Mouse (Mus musculus) olfactory bulb, adult 2 months (tissue): ENCODE results near the gene Lrba.

Experiments used
- CTCF ChIP-seq: fragments of 200-500 bp; IDR thresholded peaks from 2 replicates; pipeline ENCODE4 v1.5.1; 2012; ENCODE audit warnings: low read depth, mild to moderate bottlenecking, low read length, moderate library complexity; ENCODE audit not compliant: insufficient read depth
- POLR2A ChIP-seq: fragments of 200-500 bp; IDR thresholded peaks from 2 replicates; pipeline ENCODE4 v1.6.1; 2012; ENCODE audit warnings: mild to moderate bottlenecking, low read depth, low read length, moderate library complexity; ENCODE audit not compliant: insufficient read depth

DNA sequence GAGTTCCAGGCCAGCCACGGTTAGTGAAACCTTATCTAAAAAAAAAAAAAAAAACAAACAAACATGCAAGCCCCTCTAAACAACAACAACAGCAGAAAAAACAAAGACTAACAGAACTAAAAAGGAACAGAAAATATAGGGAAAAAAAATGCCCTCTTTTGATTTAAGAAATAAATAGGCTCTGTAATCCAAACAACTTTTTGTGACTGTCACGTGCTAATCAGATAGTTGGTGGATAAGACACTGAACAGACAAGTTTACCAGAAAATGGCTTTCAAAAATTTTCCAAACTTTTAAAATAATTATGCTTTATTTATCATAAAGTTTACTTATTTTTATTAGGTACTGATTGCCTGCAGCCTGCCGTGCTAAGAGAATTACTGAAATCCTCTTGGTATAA, 13.5 kb upstream of the Lrba start:
- TF ChIP-seq CTCF = no peak
- TF ChIP-seq POLR2A = no peak
